Mouse (Mus musculus): ENCODE data around the gene Olfr640.

GRCm38 (mm10) chr7:104061345-104061744 lies 36.0 kb upstream of the Olfr640 start, which contains the start of gene 4930516K23Rik:
- no peak for TF ChIP-seq CTCF (IDR thresholded peaks at IDR 0.05; ENCODE audit: low read depth)
- TF ChIP-seq EP300 (IDR thresholded peaks at IDR 0.05; ENCODE audit: low read depth) = no peak
